In the genomic region with DNA sequence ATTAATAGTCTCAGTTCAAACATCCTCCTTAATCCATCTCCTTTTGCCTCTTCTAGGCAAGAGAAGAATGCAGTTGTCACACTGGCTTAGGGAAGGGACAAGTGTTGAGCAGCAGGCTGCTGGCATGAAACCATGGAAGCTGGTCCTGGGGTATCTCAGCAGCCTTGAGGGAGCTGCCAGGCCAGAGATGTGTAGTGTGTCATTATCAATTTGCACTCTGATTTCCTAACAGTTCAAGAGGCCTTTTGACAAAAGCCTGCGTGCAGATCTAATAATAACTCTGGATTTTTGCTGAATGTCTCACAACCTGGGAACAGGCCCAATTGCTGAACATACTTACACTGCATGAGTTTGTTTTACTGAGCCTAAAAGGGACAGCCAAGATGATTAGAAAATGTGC, we compare ENCODE assay signal across 8 mouse cellular contexts.
A peak's percentile ranks its signal among the peaks of the same experiment; 100 is the strongest.
DNase-seq lines count a peak whose midpoint lies in the region; ATAC-seq lines count a peak whose summit lies in the region.

No protein-coding gene starts in this region.

- 0 out of 2 replicates have a peak, but pooled peaks have one; percentile 31 for ATAC-seq in frontal cortex, adult (ENCODE audit: low TSS enrichment)

- no peak for DNase-seq in frontal cortex, postnatal 10 days (ENCODE audit: low spot score in 2 of 2)
- peak; percentile 86 for DNase-seq in NIH3T3 (ENCODE audit: low read depth)
- peak; percentile 72 to 88 for DNase-seq in heart, adult 18-20 months
- DNase-seq in kidney, postnatal 14 days = peak; percentile 39
- no peak for DNase-seq in thymus, postnatal 0 days (ENCODE audit: low spot score)
- no peak for DNase-seq in thymus, postnatal 36 days
- DNase-seq in yolk sac, embryonic 10.5 days (ENCODE audit: low spot score) = no peak

Comparison
In these comparisons a context has a peak if more than half of its experiments do, and no peak if none do; other contexts are left out.
1. DNase-seq: peak in NIH3T3 (single experiment), heart, adult 18-20 months (2 of 2) and kidney, postnatal 14 days (single experiment); none in frontal cortex, postnatal 10 days (0 of 2), thymus, postnatal 0 days (single experiment), thymus, postnatal 36 days (0 of 2) and yolk sac, embryonic 10.5 days (single experiment).